Mouse (Mus musculus) 3T3-L1 (cell line): ENCODE data around the gene 3110082I17Rik.

Source experiments
- DNase-seq: peaks from one replicate; pipeline ENCODE4 v3.0.0-alpha.2; 2015; ENCODE audit warnings: low read depth, low spot score

The 3110082I17Rik gene

GRCm38 (mm10) chr5:139460384-139461067 is at the start of gene 3110082I17Rik:
TSS of gene 3110082I17Rik (minus strand) at chr5:139460527.
- DNase-seq = peak; percentile 98

GRCm38 (mm10) chr5:139506207-139506606 is 45.9 kb upstream of the 3110082I17Rik start:
- DNase-seq = no peak

- peak; percentile 90 for DNase-seq
Measured at GRCm38 (mm10) chr5:139505073-139505606, 44.8 kb upstream of the 3110082I17Rik start.

GRCm38 (mm10) chr5:139502281-139502680 is 42.0 kb upstream of the 3110082I17Rik start:
- DNase-seq = no peak

GRCm38 (mm10) chr5:139498791-139499190 is 38.5 kb upstream of the 3110082I17Rik start:
- DNase-seq = no peak

- DNase-seq = no peak
Measured at GRCm38 (mm10) chr5:139496939-139497338, 36.6 kb upstream of the 3110082I17Rik start.

GRCm38 (mm10) chr5:139495019-139495669 is 34.8 kb upstream of the 3110082I17Rik start:
- no peak for DNase-seq

GRCm38 (mm10) chr5:139493690-139494089 is 33.4 kb upstream of the 3110082I17Rik start:
- no peak for DNase-seq

- DNase-seq = no peak
Measured at GRCm38 (mm10) chr5:139491348-139491747, 31.0 kb upstream of the 3110082I17Rik start.

GRCm38 (mm10) chr5:139490131-139490530 is 29.8 kb upstream of the 3110082I17Rik start:
- DNase-seq = no peak

- DNase-seq = peak; percentile 100
Measured at GRCm38 (mm10) chr5:139484185-139484814, 24.0 kb upstream of the 3110082I17Rik start, which contains the start of gene Zfand2a. TSS of gene Zfand2a (minus strand) at chr5:139484549.

GRCm38 (mm10) chr5:139483171-139483848 is 23.0 kb upstream of the 3110082I17Rik start:
- DNase-seq = no peak

GRCm38 (mm10) chr5:139480406-139480805 is 20.1 kb upstream of the 3110082I17Rik start:
- no peak for DNase-seq

- peak; percentile 83 for DNase-seq
Measured at GRCm38 (mm10) chr5:139479088-139479487, 18.8 kb upstream of the 3110082I17Rik start.

GRCm38 (mm10) chr5:139474741-139475140 is 14.4 kb upstream of the 3110082I17Rik start:
- DNase-seq = no peak

GRCm38 (mm10) chr5:139467998-139468397 is 7.7 kb upstream of the 3110082I17Rik start:
- peak; percentile 51 for DNase-seq

GRCm38 (mm10) chr5:139466801-139467200 is 6.5 kb upstream of the 3110082I17Rik start:
- no peak for DNase-seq

GRCm38 (mm10) chr5:139466373-139466772 is 6.0 kb upstream of the 3110082I17Rik start:
- DNase-seq = no peak

- peak; percentile 80 for DNase-seq
Measured at GRCm38 (mm10) chr5:139464874-139465273, 4.5 kb upstream of the 3110082I17Rik start.

- DNase-seq = no peak
Measured at GRCm38 (mm10) chr5:139459938-139460337, 389 bp downstream of the 3110082I17Rik start.

GRCm38 (mm10) chr5:139457241-139457640 is 3.1 kb downstream of the 3110082I17Rik start:
- DNase-seq = no peak

GRCm38 (mm10) chr5:139455166-139455565 is 5.2 kb downstream of the 3110082I17Rik start:
- no peak for DNase-seq
